Mouse (Mus musculus): ENCODE measurements around the gene Olfr785. TPM values are rescaled to one million over a fixed set of nuclear protein-coding genes. Genes with fewer than 3 reads are reported as not detected.
"Not testable (repeated sequence)": the region's sequence is repeated elsewhere in the genome, so short reads cannot be mapped to it uniquely, and the experiment has no call there.

The Olfr785 gene
- not detected for total RNA-seq (2021)
- long read RNA-seq, experiment 1 = 0 reads
- long read RNA-seq, experiment 2 = 0 reads

- DNase-seq (ENCODE audit: low spot score in 2 of 2) = no peak
- intact Hi-C loops (cut with DNase I) = no loop called here
Measured at GRCm38 (mm10) chr10:129405126-129405525, at the start of gene Olfr785. TSS of gene Olfr785 (plus strand) at chr10:129405426.

GRCm38 (mm10) chr10:129356496-129356895 lies 48.7 kb upstream of the Olfr785 start:
- DNase-seq (ENCODE audit: low spot score in 2 of 2); intact Hi-C loops (cut with DNase I): not testable (repeated sequence)

- intact Hi-C loops (cut with DNase I) = no loop called here
Measured at GRCm38 (mm10) chr10:129357307-129357706, 47.9 kb upstream of the Olfr785 start.

GRCm38 (mm10) chr10:129374051-129374450 lies 31.2 kb upstream of the Olfr785 start:
- intact Hi-C loops (cut with DNase I); DNase-seq (ENCODE audit: low spot score in 2 of 2): not testable (repeated sequence)

More at GRCm38 (mm10) chr10:129357307-129357706, 47.9 kb upstream of the Olfr785 start:
- DNase-seq (ENCODE audit: low spot score in 2 of 2) = no peak

- DNase-seq (ENCODE audit: low spot score in 2 of 2) = no peak
- intact Hi-C loops (cut with DNase I) = no loop called here
Measured at GRCm38 (mm10) chr10:129383783-129384182, 21.4 kb upstream of the Olfr785 start, which contains the start of gene Olfr784. TSS of gene Olfr784 (plus strand) at chr10:129384083.

- no peak for DNase-seq (ENCODE audit: low spot score in 2 of 2)
- intact Hi-C loops (cut with DNase I) = no loop called here
Measured at GRCm38 (mm10) chr10:129400892-129401291, 4.3 kb upstream of the Olfr785 start.

GRCm38 (mm10) chr10:129427006-129427405 lies 21.8 kb downstream of the Olfr785 start, which contains the start of gene Olfr786:
TSS of gene Olfr786 (plus strand) at chr10:129427306.
- intact Hi-C loops (cut with DNase I) = no loop called here
- no peak for DNase-seq (ENCODE audit: low spot score in 2 of 2)

Other genes with a start within 250 kb of the Olfr785 start
- not detected for gene Olfr771, start 240.7 kb upstream of the Olfr785 start, total RNA-seq (2021)
- not detected for gene Olfr772, start 227.5 kb upstream of the Olfr785 start, total RNA-seq (2021)
- gene Olfr773, start 218.0 kb upstream of the Olfr785 start, total RNA-seq (2021) = not detected
- not detected for gene Olfr774, start 169.2 kb upstream of the Olfr785 start, total RNA-seq (2021)
- not detected for gene Olfr775, start 157.0 kb upstream of the Olfr785 start, total RNA-seq (2021)
- not detected for gene Olfr776, start 146.3 kb upstream of the Olfr785 start, total RNA-seq (2021)
- gene Olfr777, start 133.9 kb upstream of the Olfr785 start, total RNA-seq (2021) = not detected
- gene Olfr780, start 87.3 kb upstream of the Olfr785 start, total RNA-seq (2021) = not detected
- not detected for gene Olfr781, start 76.6 kb upstream of the Olfr785 start, total RNA-seq (2021)
- not detected for gene Olfr782, start 56.6 kb upstream of the Olfr785 start, total RNA-seq (2021)
- gene Olfr784, start 21.3 kb upstream of the Olfr785 start, total RNA-seq (2021) = under 1 TPM; 0.11 to 0.15 TPM
- not detected for gene Olfr786, start 21.9 kb downstream of the Olfr785 start, total RNA-seq (2021)
- gene Olfr787, start 56.4 kb downstream of the Olfr785 start, total RNA-seq (2021) = not detected
- not detected for gene Olfr788, start 65.6 kb downstream of the Olfr785 start, total RNA-seq (2021)
- not detected for gene Olfr789, start 79.3 kb downstream of the Olfr785 start, total RNA-seq (2021)
- gene Olfr790, start 93.1 kb downstream of the Olfr785 start, total RNA-seq (2021) = not detected
- gene Olfr791, start 116.4 kb downstream of the Olfr785 start, total RNA-seq (2021) = not detected
- not detected for gene Olfr792, start 133.7 kb downstream of the Olfr785 start, total RNA-seq (2021)
- not detected for gene Olfr794, start 162.2 kb downstream of the Olfr785 start, total RNA-seq (2021)
- gene Olfr796, start 207.1 kb downstream of the Olfr785 start, total RNA-seq (2021) = not detected
- gene Olfr798, start 222.5 kb downstream of the Olfr785 start, total RNA-seq (2021) = not detected
- gene Olfr799, start 232.1 kb downstream of the Olfr785 start, total RNA-seq (2021) = not detected

Data from left cerebral cortex, postnatal 14 days (tissue).